Mouse (Mus musculus) regulatory T cell (primary cell): ENCODE results near the gene Mras.

Experiments used
- in situ Hi-C: fragments of 300-600 bp; cut with MboI, MseI; formaldehyde crosslinking; loops from one replicate; pipeline ENCODE4 v1.15.1; 2025; ENCODE audit warnings: high pct_unique_total_duplicates

Gene Mras

GRCm38 (mm10) chr9:99417288-99417846 lies 19.8 kb downstream of the Mras start:
- in situ Hi-C loops: no loop called here

- in situ Hi-C loops: no loop called here
Observed at GRCm38 (mm10) chr9:99416809-99417208, 20.4 kb downstream of the Mras start.

DNA sequence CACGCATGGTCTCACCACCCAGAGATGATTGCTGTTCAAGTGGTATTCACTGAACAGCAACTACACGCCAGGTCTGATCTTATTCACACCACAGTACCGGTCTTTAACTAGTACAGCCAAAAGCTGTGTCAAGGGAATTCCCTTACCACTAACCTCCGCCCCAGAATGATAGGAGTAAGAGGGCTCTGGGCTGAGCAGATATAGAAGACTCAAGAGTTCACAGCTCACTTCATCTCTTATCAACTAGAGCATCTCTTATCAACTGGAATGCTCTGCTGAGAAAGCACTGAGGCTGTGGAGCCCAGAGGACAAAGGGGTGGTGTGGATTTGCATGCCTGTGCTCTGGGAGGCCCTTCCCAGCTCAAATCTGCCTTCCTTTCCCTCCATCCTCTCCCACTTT lies 25.4 kb downstream of the Mras start:
- in situ Hi-C loops: no loop called here

GRCm38 (mm10) chr9:99411093-99411492 lies 26.1 kb downstream of the Mras start:
- in situ Hi-C loops: no loop called here

DNA sequence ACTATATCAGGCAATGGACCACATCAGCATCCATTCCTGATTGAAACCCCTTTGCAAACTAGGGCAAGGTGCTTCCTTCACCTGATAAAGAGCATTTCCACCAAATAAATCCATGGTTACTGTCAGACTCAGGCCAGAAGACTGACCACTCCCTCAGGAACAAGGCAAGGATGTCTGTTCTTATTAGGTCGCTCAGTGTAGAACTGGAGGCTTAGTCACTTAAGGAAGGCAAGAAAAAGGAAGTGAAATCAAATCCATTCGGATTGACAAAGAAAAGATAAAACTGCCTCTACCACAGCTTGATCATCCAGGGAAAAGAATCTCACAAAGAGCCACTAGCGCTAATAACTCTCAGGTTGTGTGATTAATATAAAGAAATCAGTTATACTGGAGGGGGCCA lies 27.9 kb downstream of the Mras start:
- in situ Hi-C loops: no loop called here

DNA sequence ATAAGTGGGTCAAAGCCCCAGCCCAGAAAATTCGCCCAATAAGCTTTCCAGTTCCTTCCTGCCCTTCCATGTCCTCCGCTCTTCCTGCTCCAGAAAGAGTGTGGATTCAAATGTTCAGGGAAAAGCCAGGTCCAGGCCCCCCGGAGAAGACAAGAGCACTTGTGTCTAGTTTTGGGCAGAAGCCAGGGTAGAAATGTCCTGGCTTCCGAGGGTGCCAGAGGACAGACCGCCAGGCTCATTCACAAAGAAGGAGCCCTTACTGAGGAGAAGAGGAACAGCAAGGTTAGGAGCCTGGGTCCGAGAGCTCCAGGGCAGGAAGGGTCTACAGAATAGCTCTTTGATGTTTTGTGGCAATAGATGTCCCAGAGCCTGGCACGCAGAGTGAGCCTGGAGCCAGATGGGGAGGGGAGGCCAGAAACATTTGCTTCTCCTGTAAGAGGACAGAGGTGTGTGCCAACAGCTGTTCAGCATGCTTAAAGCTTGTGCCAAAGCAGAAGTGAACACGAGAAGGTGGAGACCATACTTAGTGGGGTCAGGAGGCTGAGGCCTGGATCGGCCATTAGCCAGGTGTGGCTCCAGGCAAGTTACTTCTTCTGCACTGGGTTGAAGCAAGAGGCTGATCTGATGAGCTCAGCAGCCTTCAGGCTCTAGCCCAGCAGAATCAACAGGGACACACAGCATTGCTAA lies 35.8 kb downstream of the Mras start:
- in situ Hi-C loops: no loop called here

DNA sequence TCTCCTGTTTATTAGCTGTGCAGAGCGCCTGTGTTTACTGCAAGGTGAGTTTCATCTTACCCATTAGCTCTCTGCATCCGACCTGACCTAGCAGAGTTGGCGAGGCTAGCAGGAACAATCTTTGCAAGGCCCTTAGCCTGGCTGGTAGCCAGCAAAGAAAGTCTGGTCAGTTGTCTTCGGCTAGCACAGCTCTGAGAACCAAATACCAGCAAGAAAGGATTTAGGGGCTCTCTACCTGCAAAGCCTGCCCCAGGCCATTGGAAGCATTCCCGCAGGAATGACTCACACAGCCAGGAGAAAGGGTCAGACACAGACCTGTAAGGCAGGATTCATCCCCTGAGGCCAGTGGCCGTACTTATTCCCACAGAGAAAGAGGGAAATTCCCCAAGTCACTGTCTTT lies 36.4 kb downstream of the Mras start:
- in situ Hi-C loops: no loop called here

DNA sequence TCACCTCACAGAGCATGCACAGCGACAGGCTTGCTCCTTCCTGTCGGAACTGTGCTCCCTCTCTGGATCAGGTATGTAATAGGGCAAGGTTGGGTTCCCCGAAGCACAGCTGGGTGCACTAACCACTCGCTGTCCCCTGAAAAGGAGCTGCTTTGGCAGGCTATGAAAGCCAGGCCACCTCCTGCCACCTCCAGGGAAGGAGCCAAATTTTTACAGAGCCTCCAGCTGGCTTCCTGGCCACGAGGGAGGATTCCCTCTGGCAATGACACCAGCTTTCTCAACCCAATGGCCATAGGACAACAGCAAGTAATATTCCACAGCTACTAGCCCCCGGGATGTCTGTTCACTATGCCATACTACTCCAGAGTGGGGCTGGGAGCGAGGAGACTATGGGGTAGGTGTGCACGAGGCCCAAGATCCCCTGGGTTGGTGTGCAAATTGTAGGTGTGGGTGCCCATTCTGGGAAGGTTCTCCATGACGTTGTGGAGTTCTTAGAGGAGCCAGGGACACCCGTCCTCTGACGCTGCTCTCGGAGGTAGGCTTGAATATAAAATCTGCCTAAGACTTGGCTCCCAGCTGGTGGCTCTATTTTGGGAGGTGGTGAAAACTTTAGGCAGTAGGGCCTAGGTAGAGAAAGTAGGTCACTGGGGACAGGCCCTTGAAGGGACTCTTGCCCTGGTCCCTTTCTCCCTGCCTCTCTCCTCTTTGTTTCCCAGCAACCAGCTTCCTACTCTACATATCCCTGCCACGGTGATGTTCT lies 39.9 kb downstream of the Mras start:
- in situ Hi-C loops: loop anchor here (10.0 kb wide), 1 partner anchor 1032 kb away; no protein-coding TSS in a partner anchor

DNA sequence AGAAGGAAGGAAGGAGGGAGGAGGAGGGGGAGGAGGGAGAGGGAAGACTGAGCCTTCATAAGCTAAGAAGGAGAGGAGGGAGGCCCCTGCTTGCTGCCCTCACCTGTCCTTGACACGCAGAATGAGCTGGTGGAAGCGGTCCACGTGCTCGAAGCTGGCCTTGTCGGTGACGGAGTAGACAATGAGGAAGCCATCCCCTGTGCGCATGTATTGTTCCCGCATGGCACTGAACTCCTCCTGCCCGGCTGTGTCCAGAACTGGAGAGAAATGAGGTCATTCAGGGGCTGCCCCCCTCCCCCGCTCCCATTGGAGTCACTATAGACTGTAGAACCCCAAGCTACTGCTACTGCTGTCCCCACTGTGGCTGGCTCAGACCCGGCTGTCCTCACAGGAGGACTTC lies 42.8 kb downstream of the Mras start:
- in situ Hi-C loops: loop anchor here (10.0 kb wide), 1 partner anchor 1030 kb away; no protein-coding TSS in a partner anchor

DNA sequence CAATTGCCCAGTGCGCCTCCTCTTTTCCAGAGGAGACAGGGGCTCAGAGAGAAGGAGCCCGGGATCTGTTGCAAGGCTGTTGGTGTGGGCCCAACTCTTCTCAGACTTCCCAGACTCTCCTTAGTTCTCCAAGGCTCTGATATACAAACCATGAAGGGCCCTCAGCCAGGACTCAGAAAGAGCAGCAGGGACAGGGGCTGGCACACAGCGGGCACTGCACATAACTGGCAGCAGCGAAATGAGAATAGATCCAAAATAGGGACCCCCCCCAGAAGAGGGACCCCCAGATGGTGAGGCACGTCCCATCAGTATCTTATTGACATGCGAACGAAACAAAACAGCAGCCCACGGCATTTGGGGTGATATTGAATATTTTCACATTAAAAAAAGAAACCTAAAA lies 44.0 kb downstream of the Mras start:
- in situ Hi-C loops: loop anchor here (10.0 kb wide), 1 partner anchor 1028 kb away; no protein-coding TSS in a partner anchor

DNA sequence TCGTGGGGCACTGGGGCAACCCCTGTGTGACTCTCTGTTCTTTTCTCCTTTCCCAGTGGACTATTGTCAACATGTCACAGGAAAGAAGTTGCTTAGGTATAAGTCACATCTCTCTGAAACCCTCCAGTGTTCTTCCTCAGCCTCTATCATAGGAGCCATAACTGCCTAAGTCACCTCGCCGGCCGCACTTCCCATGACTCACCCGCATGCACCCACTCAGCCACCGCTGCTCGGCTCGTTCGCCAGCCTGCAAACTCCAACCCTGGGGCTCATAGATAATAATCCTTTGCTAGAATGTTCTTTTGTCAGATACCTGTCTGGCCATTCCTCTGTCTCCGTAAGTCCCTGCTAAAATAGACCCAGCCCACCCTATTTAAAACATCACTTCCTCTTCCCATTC lies 45.6 kb downstream of the Mras start:
- in situ Hi-C loops: loop anchor here (10.0 kb wide), 1 partner anchor 1027 kb away; no protein-coding TSS in a partner anchor

DNA sequence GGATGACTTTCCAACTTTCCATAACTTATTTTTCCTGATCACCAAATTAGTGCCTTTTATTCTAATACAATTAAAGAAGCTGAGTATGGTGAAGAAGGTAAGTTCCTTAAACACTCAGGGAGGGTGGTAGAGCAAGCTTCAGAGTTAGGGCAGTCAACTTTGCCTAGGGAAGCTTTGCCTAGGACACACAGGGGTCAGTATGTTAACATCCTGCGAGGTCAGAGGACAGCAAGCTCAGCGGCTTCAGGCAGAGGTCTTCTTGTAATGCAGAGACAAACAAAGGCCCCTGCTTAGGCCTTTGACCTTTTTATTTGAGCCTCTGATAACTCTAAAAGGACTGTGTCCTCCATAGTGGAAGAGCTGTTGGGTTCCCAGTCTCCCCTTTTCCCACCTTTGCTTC lies 46.5 kb downstream of the Mras start:
- in situ Hi-C loops: loop anchor here (10.0 kb wide), 1 partner anchor 1026 kb away; no protein-coding TSS in a partner anchor

DNA sequence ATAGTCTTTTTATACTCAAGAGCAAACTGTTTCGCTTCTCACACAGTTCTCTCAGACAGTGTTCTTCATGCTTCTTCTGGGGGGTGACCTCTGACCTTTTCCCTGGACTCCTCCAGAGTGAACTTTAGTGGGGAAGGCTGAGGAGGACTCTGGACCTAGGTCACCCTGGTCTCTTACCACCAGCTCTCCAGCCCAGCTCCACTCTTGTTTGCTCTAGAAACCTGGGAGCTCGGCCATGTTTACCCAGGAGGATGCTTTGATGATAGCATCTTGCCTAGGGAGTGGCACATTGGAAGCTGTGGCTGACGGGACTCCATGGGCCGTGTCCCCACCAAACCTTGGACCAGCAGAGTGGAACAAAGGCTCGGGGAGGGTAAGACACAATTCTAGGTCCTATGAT lies 47.0 kb downstream of the Mras start:
- in situ Hi-C loops: loop anchor here (10.0 kb wide), 1 partner anchor 1025 kb away; no protein-coding TSS in a partner anchor

DNA sequence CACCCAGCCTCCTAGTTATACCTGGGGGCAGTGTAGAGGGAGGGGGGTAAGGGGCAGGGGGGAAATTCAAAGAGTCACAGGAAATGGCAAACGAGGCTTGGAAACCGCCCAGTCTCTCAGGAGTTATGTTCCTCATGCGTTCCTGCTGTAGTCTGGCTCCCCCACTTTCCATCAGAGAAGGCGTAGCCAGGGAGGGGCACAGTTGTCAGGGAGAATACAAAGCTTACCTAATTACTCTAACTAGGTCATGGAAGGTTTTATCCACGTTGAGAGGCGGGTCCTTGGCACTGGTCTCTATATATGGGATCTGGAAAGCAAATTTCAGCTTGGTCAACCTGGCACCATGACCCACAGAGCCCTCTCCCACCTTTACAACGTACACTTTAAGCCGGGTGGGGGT lies 47.7 kb downstream of the Mras start:
- in situ Hi-C loops: no loop called here

DNA sequence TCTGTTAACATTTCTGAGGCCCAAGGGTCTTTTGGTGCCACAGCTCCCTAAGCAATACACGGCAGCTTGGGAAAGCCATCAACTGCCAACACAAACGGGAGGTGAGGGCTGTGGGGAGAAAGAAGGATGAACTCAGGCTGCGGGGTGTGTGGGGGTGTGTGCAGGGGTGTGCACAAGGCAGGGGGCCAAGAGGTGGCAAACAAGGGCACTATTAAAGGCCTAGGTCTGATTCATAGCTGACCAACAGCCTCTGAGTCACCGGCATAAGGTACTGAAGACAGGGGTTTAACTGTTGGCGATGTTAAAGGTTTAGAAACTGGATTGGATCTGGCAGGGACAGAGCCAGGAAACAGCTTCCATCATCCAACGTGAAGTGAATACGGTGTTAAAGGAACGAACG lies 48.3 kb downstream of the Mras start:
- in situ Hi-C loops: no loop called here

- in situ Hi-C loops: no loop called here
Observed at GRCm38 (mm10) chr9:99388078-99388477, 49.1 kb downstream of the Mras start.

DNA sequence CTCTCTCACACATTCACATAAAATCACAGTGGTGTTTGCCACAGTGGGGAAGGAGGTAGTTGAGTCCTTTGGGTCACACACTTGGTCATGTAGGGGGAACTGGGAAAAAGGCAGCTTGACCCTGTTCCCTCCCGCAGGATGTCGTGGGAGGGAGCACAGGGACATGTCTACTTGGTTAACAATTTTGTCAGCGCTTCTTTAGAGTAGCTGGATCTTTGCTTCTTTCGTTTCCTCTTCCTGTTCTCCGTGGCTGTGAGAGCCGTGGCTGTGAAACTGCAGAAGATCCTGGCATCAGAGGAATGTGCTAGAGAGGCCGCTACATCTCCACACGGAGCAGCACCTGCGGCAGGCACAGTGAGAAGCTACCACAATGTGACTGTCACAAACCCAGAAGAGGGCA lies 54.6 kb downstream of the Mras start:
- in situ Hi-C loops: no loop called here

- in situ Hi-C loops: loop anchor here (5.0 kb wide), 1 partner anchor 317 kb away; no protein-coding TSS in a partner anchor
Observed at GRCm38 (mm10) chr9:99379194-99379593, 58.0 kb downstream of the Mras start.

DNA sequence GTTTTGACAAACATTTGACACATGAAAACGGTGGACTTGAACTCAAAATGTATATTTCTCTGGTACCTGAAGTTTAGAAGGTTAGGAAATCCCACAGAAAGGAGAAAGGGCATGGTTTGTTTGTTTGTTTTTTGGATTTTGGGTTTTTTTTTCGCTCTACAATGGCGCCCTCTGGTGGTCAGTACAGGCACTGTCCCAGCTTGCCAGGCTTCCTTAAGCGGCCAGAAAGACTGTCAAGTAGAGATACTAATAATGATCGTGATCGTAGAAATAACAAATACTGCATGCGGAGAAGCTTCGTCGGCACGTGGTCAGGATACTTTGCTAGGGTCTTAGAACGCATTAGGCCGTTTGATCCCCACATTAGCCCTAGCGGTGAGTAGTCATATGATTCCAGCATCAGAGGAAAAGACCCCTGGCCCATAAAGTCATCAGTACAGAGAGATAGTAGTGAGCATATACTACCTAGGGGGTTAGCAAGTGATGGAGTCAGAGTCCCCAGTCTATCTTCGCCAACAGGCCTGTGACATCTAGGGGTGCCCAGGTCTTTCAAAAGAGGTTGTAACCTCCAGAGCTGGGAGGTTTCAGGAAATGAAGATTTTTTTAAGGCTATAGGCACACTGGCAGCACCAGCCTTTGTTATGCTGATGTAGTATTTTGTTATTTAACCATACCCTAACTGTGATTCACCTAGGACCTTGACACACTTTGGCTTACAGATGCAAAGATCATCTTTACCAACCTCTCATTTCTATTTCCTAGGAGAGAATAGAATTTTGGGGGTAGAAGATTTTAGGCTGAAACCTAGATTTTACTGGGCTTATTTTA lies 60.4 kb downstream of the Mras start:
- in situ Hi-C loops: loop anchor here (5.0 kb wide), 1 partner anchor 315 kb away; no protein-coding TSS in a partner anchor

DNA sequence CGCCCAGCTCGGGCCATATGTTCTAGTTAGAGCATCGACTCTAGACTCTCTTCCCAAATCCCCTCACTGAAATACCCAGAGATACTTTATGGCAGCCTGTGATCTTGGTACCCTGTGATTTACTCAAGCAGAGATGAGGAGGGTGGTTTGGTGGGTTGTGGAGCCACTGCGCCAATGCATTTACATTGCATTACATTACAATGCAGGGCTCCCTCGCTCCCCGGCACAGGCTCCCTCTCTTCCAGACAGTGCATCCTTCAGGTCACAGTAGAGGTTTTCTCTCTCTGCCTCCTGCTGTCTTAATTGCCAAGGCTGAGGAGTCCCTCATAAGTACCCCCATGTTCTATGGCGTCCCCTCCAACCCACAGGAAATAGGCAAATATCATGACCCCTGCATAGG lies 68.8 kb downstream of the Mras start:
- in situ Hi-C loops: loop anchor here (25.0 kb wide), 1 partner anchor 731 kb away; no protein-coding TSS in a partner anchor

GRCm38 (mm10) chr9:99365906-99366305 lies 71.3 kb downstream of the Mras start:
- in situ Hi-C loops: loop anchor here (25.0 kb wide), 1 partner anchor 729 kb away; no protein-coding TSS in a partner anchor
